11 mouse cellular contexts compared by ENCODE assay signal in the genomic region with DNA sequence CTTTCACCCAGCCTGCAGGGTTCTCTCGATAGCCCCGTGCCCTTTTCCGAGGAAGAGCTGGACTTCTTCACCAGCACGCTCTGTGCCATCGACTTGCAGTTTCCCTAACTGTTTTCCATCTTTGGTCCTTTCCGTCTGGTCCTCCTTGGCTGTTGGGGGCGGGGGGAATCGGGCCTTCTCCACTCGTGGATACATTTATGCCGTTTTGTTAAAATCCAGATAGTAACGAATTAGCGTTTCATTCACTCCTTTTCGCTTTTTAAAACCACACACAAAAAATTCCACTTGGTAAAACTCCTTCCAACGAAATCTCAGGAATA. TPM values are rescaled to one million over a fixed set of nuclear protein-coding genes. Genes with fewer than 3 reads are reported as not detected.
DNase-seq lines count a peak whose midpoint lies in the region; ATAC-seq and TF ChIP-seq lines count a peak whose summit lies in the region.
"Had no signal": no experiment of that assay in that cellular context is flagged by ENCODE, and none has a peak within 500 bp of the region (broad histone marks: within the 10 kb centered on the region; RNA-seq: fewer than 3 reads in every experiment).

No protein-coding gene starts in this region.

- H3K36me3 ChIP-seq in midbrain, embryonic 10.5 days = no peaks in the 10 kb centered on the region
- H3K36me3 ChIP-seq in midbrain, embryonic 15.5 days (replicated peaks) = no peaks in the 10 kb centered on the region
- peaks cover 8% of the 10 kb centered on the region; the same call in 1 of the 2 replicates for H3K36me3 ChIP-seq in intestine, embryonic 14.5 days (ENCODE audit: control insufficient read depth, insufficient read depth, low read length)
- no peaks in the 10 kb centered on the region; the same call in 1 of the 2 replicates for H3K36me3 ChIP-seq in small intestine, adult 2 months (ENCODE audit: control insufficient read depth, insufficient read depth, low read length)

- H3K4me1 ChIP-seq in midbrain, embryonic 10.5 days = peaks cover 17% of the 10 kb centered on the region
- peaks cover 4% of the 10 kb centered on the region; the same call in 1 of the 2 replicates for H3K4me1 ChIP-seq in midbrain, embryonic 15.5 days
- peaks cover 32% of the 10 kb centered on the region for H3K4me1 ChIP-seq in intestine, embryonic 14.5 days (replicated peaks; ENCODE audit: control insufficient read depth, insufficient read depth, low read length)
- no peaks in the 10 kb centered on the region for H3K4me1 ChIP-seq in small intestine, adult 2 months (ENCODE audit: control insufficient read depth, insufficient read depth, insufficient read length, low read length)

- H3K4me2 ChIP-seq in midbrain, embryonic 15.5 days = no peak overlapping the region
- peak overlapping the region; percentile 83 for H3K4me2 ChIP-seq in intestine, embryonic 14.5 days (ENCODE audit: low read length)

- no peak overlapping the region for H3K27ac ChIP-seq in midbrain, embryonic 10.5 days (replicated peaks)
- no peak overlapping the region for H3K27ac ChIP-seq in midbrain, embryonic 15.5 days
- H3K27ac ChIP-seq in intestine, embryonic 14.5 days (ENCODE audit: low read depth) = peak overlapping the region; percentile 99
- peak overlapping the region; percentile 87 for H3K27ac ChIP-seq in small intestine, adult 2 months (ENCODE audit: insufficient read depth, low read depth, low read length)

- H3K9me3 ChIP-seq in midbrain, embryonic 10.5 days (replicated peaks) = no peaks in the 10 kb centered on the region
- no peaks in the 10 kb centered on the region for H3K9me3 ChIP-seq in midbrain, embryonic 15.5 days
- H3K9me3 ChIP-seq in intestine, embryonic 14.5 days (ENCODE audit: control insufficient read depth, low read length) = no peaks in the 10 kb centered on the region

- H3K27me3 ChIP-seq in midbrain, embryonic 10.5 days (ENCODE audit: low read depth, poor library complexity, severe bottlenecking) = peaks cover 100% of the 10 kb centered on the region
- peaks cover 92% of the 10 kb centered on the region for H3K27me3 ChIP-seq in midbrain, embryonic 15.5 days (replicated peaks)
- no peaks in the 10 kb centered on the region for H3K27me3 ChIP-seq in intestine, embryonic 14.5 days (replicated peaks; ENCODE audit: control insufficient read depth, insufficient read depth, low read length)
- peaks cover 38% of the 10 kb centered on the region for H3K27me3 ChIP-seq in small intestine, adult 2 months (ENCODE audit: control insufficient read depth, insufficient read depth, low read length)

- no peak for ATAC-seq in midbrain, embryonic 15.5 days (replicated peaks)
- no peak for ATAC-seq in intestine, embryonic 14.5 days (replicated peaks; ENCODE audit: low FRiP score, low TSS enrichment, low read depth)
- no peak for ATAC-seq in CD4-positive, CD25-positive, alpha-beta regulatory T cell, adult 4 months

- DNase-seq in gastrocnemius, postnatal 25 days = peak; percentile 8
- DNase-seq in gastrocnemius, postnatal 10 days = no peak
- DNase-seq in midbrain, embryonic 10.5 days (ENCODE audit: low spot score) = no peak
- no peak for DNase-seq in intestine, embryonic 14.5 days (ENCODE audit: low spot score)
- DNase-seq in thymus, postnatal 14 days = no peak

- no peak for TF ChIP-seq POLR2A in small intestine, adult 2 months (IDR thresholded peaks at IDR 0.05; ENCODE audit: low read depth, low read length)

- H3K9ac ChIP-seq in midbrain, embryonic 15.5 days = no peak overlapping the region
- H3K9ac ChIP-seq in intestine, embryonic 14.5 days (ENCODE audit: low read length) = peak overlapping the region; percentile 87

- H3K4me3 ChIP-seq in midbrain, embryonic 10.5 days = peak overlapping the region; percentile 40; the same call in 1 of the 2 replicates
- no peak overlapping the region for H3K4me3 ChIP-seq in midbrain, embryonic 15.5 days
- H3K4me3 ChIP-seq in intestine, embryonic 14.5 days (ENCODE audit: low read depth, low read length) = peak overlapping the region; percentile 50
- H3K4me3 ChIP-seq in small intestine, adult 2 months (ENCODE audit: low read depth, low read length) = peak overlapping the region; percentile 58
- H3K4me3 ChIP-seq: myocyte had no signal

- 1% methylated on average over 14 of the region's 14 CpGs for WGBS in midbrain, embryonic 10.5 days
- WGBS in midbrain, embryonic 15.5 days = 2% methylated on average over 14 of the region's 14 CpGs
- 3% methylated on average over 14 of the region's 14 CpGs for WGBS in intestine, embryonic 14.5 days
- WGBS in small intestine, adult 2 months = 18% methylated on average over 14 of the region's 14 CpGs

- TF ChIP-seq CTCF in small intestine, adult 2 months (IDR thresholded peaks at IDR 0.05; ENCODE audit: extremely low read depth, insufficient read length, insufficient replicate concordance, low read depth, low read length) = no peak

RNA-seq across cellular contexts. Expression of a gene that starts 3.2 kb away (rescaled TPM):
- under 1 TPM; 0.15 to 0.24 TPM for total RNA-seq in gastrocnemius, postnatal 25 days (2021)
- total RNA-seq in gastrocnemius, postnatal 10 days (2021) = 1 to 10 TPM in 1 of 2 experiments, under 1 TPM in 1; 0.66 to 1.3 TPM
- polyA plus RNA-seq in midbrain, embryonic 10.5 days (2016; fragmentation: Nextera tagmentation; extraction: Ambion mirVana) = 0.10 TPM in 1 of 2 replicates, not detected in the other
- 0.17 and 0.32 TPM in 2 replicates for polyA plus RNA-seq in midbrain, embryonic 15.5 days (2015; fragmentation: Nextera tagmentation; extraction: Ambion mirVana)
- 22.9 and 27.9 TPM in 2 replicates for polyA plus RNA-seq in intestine, embryonic 14.5 days (2014; fragmentation: Nextera tagmentation; extraction: Ambion mirVana)
- polyA plus RNA-seq in small intestine, adult 2 months (2012; rRNA removed) = 9.9 TPM in 2 replicates
- under 1 TPM in 1 of 2 experiments, not detected in 1; 0.09 TPM for polyA plus RNA-seq in CD4-positive, CD25-positive, alpha-beta regulatory T cell, adult 4 months (2017; shearing (Covaris generic))
- total RNA-seq: CH12.LX had no signal
- polyA plus RNA-seq: myocyte had no signal

RNA-seq across cellular contexts. Expression of a gene that starts 12.1 kb away (rescaled TPM):
- total RNA-seq in gastrocnemius, postnatal 25 days (2021) = not detected
- not detected for total RNA-seq in gastrocnemius, postnatal 10 days (2021)
- 0.15 TPM in 1 of 2 replicates, not detected in the other for polyA plus RNA-seq in midbrain, embryonic 10.5 days (2016; fragmentation: Nextera tagmentation; extraction: Ambion mirVana)
- not detected in 2 replicates for polyA plus RNA-seq in midbrain, embryonic 15.5 days (2015; fragmentation: Nextera tagmentation; extraction: Ambion mirVana)
- polyA plus RNA-seq in intestine, embryonic 14.5 days (2014; fragmentation: Nextera tagmentation; extraction: Ambion mirVana) = 0.36 and 0.42 TPM in 2 replicates
- not detected in 2 replicates for polyA plus RNA-seq in small intestine, adult 2 months (2012; rRNA removed)
- not detected for polyA plus RNA-seq in CD4-positive, CD25-positive, alpha-beta regulatory T cell, adult 4 months (2017; shearing (Covaris generic))
- total RNA-seq: CH12.LX; hematopoietic stem cell, adult 5-6 weeks had no signal
- polyA plus RNA-seq: myocyte had no signal

RNA-seq across cellular contexts. Expression of a gene that starts 30.4 kb away (rescaled TPM):
- total RNA-seq in gastrocnemius, postnatal 25 days (2021) = under 1 TPM; 0.43 to 0.78 TPM
- 1 to 10 TPM in 1 of 2 experiments, under 1 TPM in 1; 0.89 to 1.6 TPM for total RNA-seq in gastrocnemius, postnatal 10 days (2021)
- not detected in 2 replicates for polyA plus RNA-seq in midbrain, embryonic 10.5 days (2016; fragmentation: Nextera tagmentation; extraction: Ambion mirVana)
- 0.15 TPM in 1 of 2 replicates, not detected in the other for polyA plus RNA-seq in midbrain, embryonic 15.5 days (2015; fragmentation: Nextera tagmentation; extraction: Ambion mirVana)
- 3.7 and 4.9 TPM in 2 replicates for polyA plus RNA-seq in intestine, embryonic 14.5 days (2014; fragmentation: Nextera tagmentation; extraction: Ambion mirVana)
- polyA plus RNA-seq in small intestine, adult 2 months (2012; rRNA removed) = 3.5 and 5.5 TPM in 2 replicates
- polyA plus RNA-seq in CD4-positive, CD25-positive, alpha-beta regulatory T cell, adult 4 months (2017; shearing (Covaris generic)) = under 1 TPM; 0.22 to 0.56 TPM
- polyA plus RNA-seq: myocyte had no signal

RNA-seq across cellular contexts. Expression of a gene that starts 35.4 kb away (rescaled TPM):
- under 1 TPM; 0.24 to 0.38 TPM for total RNA-seq in gastrocnemius, postnatal 25 days (2021)
- 1 to 10 TPM in 1 of 2 experiments, under 1 TPM in 1; 0.45 to 1.1 TPM for total RNA-seq in gastrocnemius, postnatal 10 days (2021)
- polyA plus RNA-seq in midbrain, embryonic 10.5 days (2016; fragmentation: Nextera tagmentation; extraction: Ambion mirVana) = not detected in 2 replicates
- not detected in 2 replicates for polyA plus RNA-seq in midbrain, embryonic 15.5 days (2015; fragmentation: Nextera tagmentation; extraction: Ambion mirVana)
- 3.5 and 3.8 TPM in 2 replicates for polyA plus RNA-seq in intestine, embryonic 14.5 days (2014; fragmentation: Nextera tagmentation; extraction: Ambion mirVana)
- 1.4 and 2.9 TPM in 2 replicates for polyA plus RNA-seq in small intestine, adult 2 months (2012; rRNA removed)
- 1 to 10 TPM; 1.9 to 2.5 TPM for polyA plus RNA-seq in CD4-positive, CD25-positive, alpha-beta regulatory T cell, adult 4 months (2017; shearing (Covaris generic))
- polyA plus RNA-seq: myocyte had no signal

RNA-seq across cellular contexts. Expression of a gene that starts 50.3 kb away (rescaled TPM):
- under 1 TPM; 0.38 to 0.64 TPM for total RNA-seq in gastrocnemius, postnatal 25 days (2021)
- 1 to 10 TPM in 1 of 2 experiments, under 1 TPM in 1; 0.89 to 1.3 TPM for total RNA-seq in gastrocnemius, postnatal 10 days (2021)
- polyA plus RNA-seq in midbrain, embryonic 10.5 days (2016; fragmentation: Nextera tagmentation; extraction: Ambion mirVana) = not detected in 2 replicates
- 0.09 and 0.70 TPM in 2 replicates for polyA plus RNA-seq in midbrain, embryonic 15.5 days (2015; fragmentation: Nextera tagmentation; extraction: Ambion mirVana)
- 49.6 and 51.6 TPM in 2 replicates for polyA plus RNA-seq in intestine, embryonic 14.5 days (2014; fragmentation: Nextera tagmentation; extraction: Ambion mirVana)
- 1.8 and 3.2 TPM in 2 replicates for polyA plus RNA-seq in small intestine, adult 2 months (2012; rRNA removed)
- polyA plus RNA-seq in CD4-positive, CD25-positive, alpha-beta regulatory T cell, adult 4 months (2017; shearing (Covaris generic)) = not detected
- polyA plus RNA-seq: myocyte had no signal

Comparison
In these comparisons a context has a peak if more than half of its experiments do, and no peak if none do; other contexts are left out.
1. H3K27ac ChIP-seq: peak in intestine, embryonic 14.5 days (single experiment) and small intestine, adult 2 months (single experiment); none in midbrain, embryonic 10.5 days (single experiment) and midbrain, embryonic 15.5 days (single experiment).